Mouse (Mus musculus) E14TG2a.4 (cell line): Measurements from ENCODE around the gene Cyp2d10.

ENCODE experiments used
- CTCF ChIP-seq: conservative IDR thresholded peaks from 2 replicates; pipeline ENCODE4 v1.5.1; 2014; ENCODE audit warnings: low read length
- POU5F1 ChIP-seq: IDR thresholded peaks from 2 replicates; pipeline ENCODE4 v1.6.1; 2014; ENCODE audit warnings: low read length, borderline replicate concordance

GRCm38 (mm10) chr15:82353078-82353744 lies 53.8 kb downstream of the Cyp2d10 start:
- TF ChIP-seq CTCF (no peak), POU5F1 (no peak)
